Mouse (Mus musculus): ENCODE data around the gene Nyap1. TPM values are rescaled to one million over a fixed set of nuclear protein-coding genes. Genes with fewer than 3 reads are reported as not detected.
A peak's percentile ranks its signal among the peaks of the same experiment; 100 is the strongest.

The Nyap1 gene
- polyA plus RNA-seq, 1 experiment, result 2.7 TPM

DNA sequence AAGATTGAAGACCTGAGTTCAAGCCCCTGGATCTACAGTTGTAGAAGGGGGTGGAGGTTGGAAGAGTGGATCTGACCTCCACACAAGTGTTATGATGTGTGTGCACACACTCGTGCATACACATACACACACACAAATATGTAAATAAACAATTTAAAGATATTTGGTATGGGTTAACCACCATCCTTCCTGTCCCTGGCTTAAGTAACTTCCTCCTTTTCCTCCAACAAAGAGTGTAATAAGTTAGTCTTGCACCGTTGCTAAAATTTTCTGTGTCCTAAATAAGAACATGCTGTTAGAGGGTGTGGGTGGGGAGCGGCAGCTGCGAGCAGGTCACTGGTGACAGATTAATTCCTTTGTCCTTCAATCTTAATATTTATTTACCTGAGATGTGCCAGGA lies 45.5 kb downstream of the Nyap1 start:
- Histone ChIP-seq H3K4me3 (no peak overlapping the region), H3K4me2 (ENCODE audit: low read depth) (no peak overlapping the region), H3K27me3 (ENCODE audit: control insufficient read depth, insufficient read depth, insufficient read length) (peaks cover 4% of the 10 kb centered on the region), H3K79me2 (ENCODE audit: control insufficient read depth, insufficient read depth) (no peaks in the 10 kb centered on the region), H3ac (ENCODE audit: control insufficient read depth, insufficient read length) (no peak overlapping the region), H3K36me3 (ENCODE audit: control insufficient read depth, insufficient read depth) (no peaks in the 10 kb centered on the region)
- TF ChIP-seq SRF (IDR thresholded peaks at IDR 0.05; ENCODE audit: control insufficient read depth, insufficient read length, low read depth) (no peak), MYOD1 (IDR thresholded peaks at IDR 0.05; ENCODE audit: control insufficient read depth in 1 of 3, insufficient read length in 2 of 3, low read depth in 2 of 3) (peak in 1 of 3 experiments; percentile 62)

DNA sequence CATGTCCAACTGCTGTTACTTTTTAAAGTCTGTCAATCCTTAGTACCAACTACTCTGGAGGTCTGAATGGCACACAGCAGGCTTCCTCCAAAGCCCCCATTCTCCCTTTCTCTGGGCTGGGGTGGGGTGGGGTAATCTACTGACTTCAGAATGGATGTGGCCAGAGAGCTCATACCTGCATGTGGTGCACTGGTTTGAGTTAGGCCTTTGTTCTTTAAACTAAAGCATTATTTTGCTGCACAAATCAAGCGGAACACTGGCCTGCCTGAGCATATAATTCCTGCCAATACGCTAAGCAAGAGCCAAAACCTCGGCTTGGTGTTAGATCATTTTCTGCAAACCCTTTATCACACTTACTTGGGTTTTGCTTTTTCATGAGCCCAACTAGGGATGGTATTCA lies 46.6 kb downstream of the Nyap1 start:
- peaks cover 4% of the 10 kb centered on the region for H3K27me3 ChIP-seq (ENCODE audit: control insufficient read depth, insufficient read depth, insufficient read length)
- H3K36me3 ChIP-seq (ENCODE audit: control insufficient read depth, insufficient read depth), result no peaks in the 10 kb centered on the region
- H3ac ChIP-seq (ENCODE audit: control insufficient read depth, insufficient read length), result no peak overlapping the region
- no peak overlapping the region for H3K4me2 ChIP-seq (ENCODE audit: low read depth)
- TF ChIP-seq E2F4 (IDR thresholded peaks at IDR 0.05; ENCODE audit: insufficient read depth) (no peak), POLR2A (IDR thresholded peaks at IDR 0.05; ENCODE audit: insufficient read length, low read depth) (no peak), TCF3 (IDR thresholded peaks at IDR 0.05; ENCODE audit: insufficient read length, low read depth) (no peak), CEBPB (IDR thresholded peaks at IDR 0.05; ENCODE audit: insufficient read depth, poor library complexity, severe bottlenecking) (no peak), REST (IDR thresholded peaks at IDR 0.05; ENCODE audit: insufficient read depth, insufficient read length) (no peak), TCF12 (IDR thresholded peaks at IDR 0.05; ENCODE audit: insufficient read depth, poor library complexity, severe bottlenecking) (no peak), USF1 (IDR thresholded peaks at IDR 0.05; ENCODE audit: low read depth) (no peak), MAX (IDR thresholded peaks at IDR 0.05; ENCODE audit: low read depth) (no peak), SRF (IDR thresholded peaks at IDR 0.05; ENCODE audit: control insufficient read depth, insufficient read length, low read depth) (no peak), MYOD1 (IDR thresholded peaks at IDR 0.05; ENCODE audit: control insufficient read depth in 1 of 3, insufficient read length in 2 of 3, low read depth in 2 of 3) (no peak), POLR2AphosphoS2 (IDR thresholded peaks at IDR 0.05; ENCODE audit: insufficient read length, low read depth) (no peak), MYOG (IDR thresholded peaks at IDR 0.05; ENCODE audit: control insufficient read depth in 1 of 3, insufficient read depth in 1 of 3, insufficient read length in 2 of 3, low read depth in 2 of 3) (no peak)
- H3K79me2 ChIP-seq (ENCODE audit: control insufficient read depth, insufficient read depth), result no peaks in the 10 kb centered on the region
- H3K4me3 ChIP-seq, result no peak overlapping the region

DNA sequence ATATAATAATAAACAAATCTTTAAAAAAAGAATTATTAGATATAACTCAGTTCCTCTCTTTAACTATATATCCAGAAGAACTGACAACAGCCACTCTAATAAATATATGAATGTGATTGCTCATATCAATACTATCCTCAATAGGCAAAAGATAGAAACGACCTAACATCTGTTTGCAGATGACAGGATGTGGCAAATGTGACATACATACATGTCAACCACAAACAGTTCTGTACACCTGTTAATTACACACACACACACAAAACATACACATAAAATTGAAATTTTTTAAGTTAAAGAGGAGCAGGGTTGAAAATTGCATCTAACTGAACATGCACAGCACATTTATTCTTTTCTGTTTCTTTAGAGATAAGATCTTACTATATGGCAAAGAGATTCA lies 49.5 kb downstream of the Nyap1 start:
- no peak for TF ChIP-seq SRF (IDR thresholded peaks at IDR 0.05; ENCODE audit: control insufficient read depth, insufficient read length, low read depth)
- no peak for TF ChIP-seq POLR2AphosphoS2 (IDR thresholded peaks at IDR 0.05; ENCODE audit: insufficient read length, low read depth)
- TF ChIP-seq MYOD1 (IDR thresholded peaks at IDR 0.05; ENCODE audit: control insufficient read depth in 1 of 3, insufficient read length in 2 of 3, low read depth in 2 of 3), result no peak
- no peak for TF ChIP-seq TCF3 (IDR thresholded peaks at IDR 0.05; ENCODE audit: insufficient read length, low read depth)
- TF ChIP-seq MYOG (IDR thresholded peaks at IDR 0.05; ENCODE audit: control insufficient read depth in 1 of 3, insufficient read depth in 1 of 3, insufficient read length in 2 of 3, low read depth in 2 of 3), result no peak
- Histone ChIP-seq H3K27me3 (ENCODE audit: control insufficient read depth, insufficient read depth, insufficient read length) (peaks cover 4% of the 10 kb centered on the region), H3ac (ENCODE audit: control insufficient read depth, insufficient read length) (no peak overlapping the region), H3K4me2 (ENCODE audit: low read depth) (no peak overlapping the region), H3K4me3 (no peak overlapping the region), H3K79me2 (ENCODE audit: control insufficient read depth, insufficient read depth) (no peaks in the 10 kb centered on the region), H3K36me3 (ENCODE audit: control insufficient read depth, insufficient read depth) (no peaks in the 10 kb centered on the region)

DNA sequence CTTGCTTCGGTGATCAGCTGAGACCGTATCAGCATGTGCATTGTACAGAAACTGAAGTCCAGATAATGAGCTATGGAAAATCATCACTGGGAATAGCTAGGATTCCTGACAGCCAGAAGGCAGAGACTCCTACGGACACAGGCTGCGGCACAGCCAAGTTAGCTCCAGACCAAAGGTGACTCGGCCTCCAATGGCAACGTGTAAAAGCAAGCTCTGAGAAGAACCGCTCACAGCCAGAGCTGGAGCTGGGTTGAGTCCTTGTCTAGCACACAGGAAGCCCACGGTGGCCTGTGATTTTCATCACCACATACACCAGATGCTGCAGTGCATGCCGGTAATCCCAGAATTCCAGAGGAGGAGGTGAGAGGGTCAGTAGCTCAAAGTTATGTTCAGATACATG lies 50.9 kb downstream of the Nyap1 start:
- H3K36me3 ChIP-seq (ENCODE audit: control insufficient read depth, insufficient read depth), result no peaks in the 10 kb centered on the region
- TF ChIP-seq TCF3 (IDR thresholded peaks at IDR 0.05; ENCODE audit: insufficient read length, low read depth), result no peak
- H3K4me3 ChIP-seq, result no peak overlapping the region
- no peaks in the 10 kb centered on the region for H3K79me2 ChIP-seq (ENCODE audit: control insufficient read depth, insufficient read depth)
- H3ac ChIP-seq (ENCODE audit: control insufficient read depth, insufficient read length), result no peak overlapping the region
- peaks cover 2% of the 10 kb centered on the region for H3K27me3 ChIP-seq (ENCODE audit: control insufficient read depth, insufficient read depth, insufficient read length)
- no peak overlapping the region for H3K4me2 ChIP-seq (ENCODE audit: low read depth)

DNA sequence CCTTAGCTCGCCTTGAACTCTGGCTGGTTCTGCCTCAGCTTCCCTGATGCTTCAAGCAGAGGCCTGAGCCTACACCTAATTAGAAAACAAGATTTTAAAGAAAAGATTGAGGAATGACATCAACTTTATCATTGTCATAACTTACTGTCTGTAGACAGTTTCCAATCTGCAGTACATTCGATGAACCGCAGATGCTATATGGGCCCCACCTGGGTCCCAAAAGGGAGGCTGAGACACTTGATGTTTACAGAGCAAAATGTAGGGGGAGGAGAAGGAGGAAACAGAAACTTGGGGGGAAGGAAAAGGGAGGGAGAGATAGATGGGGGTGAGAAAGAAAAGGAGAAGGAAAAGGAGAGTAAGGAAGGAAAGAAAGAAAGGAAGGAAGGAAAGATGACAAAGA lies 51.4 kb downstream of the Nyap1 start:
- no peak for TF ChIP-seq POLR2AphosphoS2 (IDR thresholded peaks at IDR 0.05; ENCODE audit: insufficient read length, low read depth)
- no peak for TF ChIP-seq CEBPB (IDR thresholded peaks at IDR 0.05; ENCODE audit: insufficient read depth, poor library complexity, severe bottlenecking)
- no peak for TF ChIP-seq USF1 (IDR thresholded peaks at IDR 0.05; ENCODE audit: low read depth)
- TF ChIP-seq MYOD1 (IDR thresholded peaks at IDR 0.05; ENCODE audit: control insufficient read depth in 1 of 3, insufficient read length in 2 of 3, low read depth in 2 of 3), result no peak
- TF ChIP-seq POLR2A (IDR thresholded peaks at IDR 0.05; ENCODE audit: insufficient read length, low read depth), result no peak
- no peak overlapping the region for H3ac ChIP-seq (ENCODE audit: control insufficient read depth, insufficient read length)
- no peak overlapping the region for H3K4me2 ChIP-seq (ENCODE audit: low read depth)
- H3K36me3 ChIP-seq (ENCODE audit: control insufficient read depth, insufficient read depth), result no peaks in the 10 kb centered on the region
- no peaks in the 10 kb centered on the region for H3K79me2 ChIP-seq (ENCODE audit: control insufficient read depth, insufficient read depth)
- no peaks in the 10 kb centered on the region for H3K27me3 ChIP-seq (ENCODE audit: control insufficient read depth, insufficient read depth, insufficient read length)
- H3K4me3 ChIP-seq, result no peak overlapping the region

DNA sequence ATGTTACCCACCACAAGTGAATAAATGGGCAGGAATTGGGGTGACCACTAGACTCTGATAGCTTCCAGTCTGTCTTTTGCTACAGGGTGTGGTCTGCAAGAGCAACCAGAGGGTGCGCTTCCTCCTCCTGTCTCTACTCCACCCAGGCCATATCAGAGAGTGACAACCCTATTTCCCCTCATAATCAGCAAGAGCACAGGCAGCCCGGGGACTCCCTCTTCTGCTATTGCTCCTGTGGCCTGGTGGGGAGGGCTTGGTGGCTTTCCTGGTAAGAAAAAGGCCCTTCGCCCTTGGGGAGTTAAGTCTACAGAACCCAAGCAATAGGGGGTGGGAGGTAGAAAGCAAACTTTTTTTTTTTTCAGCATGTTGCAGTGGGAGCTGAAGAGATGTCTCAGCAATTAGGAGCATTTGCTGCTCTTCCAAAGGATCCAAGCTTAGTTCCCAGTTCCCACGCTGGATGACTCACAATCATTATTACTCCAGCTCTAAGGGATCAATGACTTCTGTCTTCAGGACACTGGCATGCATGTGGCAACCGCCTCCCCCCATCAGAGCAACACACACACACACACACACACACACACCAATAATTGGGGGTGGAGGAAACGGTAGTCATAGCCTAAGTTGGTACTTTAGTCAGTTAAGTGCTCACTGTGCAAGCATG lies 55.1 kb downstream of the Nyap1 start:
- no peak overlapping the region for H3K4me2 ChIP-seq (ENCODE audit: low read depth)
- no peaks in the 10 kb centered on the region for H3K27me3 ChIP-seq (ENCODE audit: control insufficient read depth, insufficient read depth, insufficient read length)
- H3K79me2 ChIP-seq (ENCODE audit: control insufficient read depth, insufficient read depth), result peaks cover 25% of the 10 kb centered on the region
- H3K4me3 ChIP-seq, result no peak overlapping the region
- no peaks in the 10 kb centered on the region for H3K36me3 ChIP-seq (ENCODE audit: control insufficient read depth, insufficient read depth)
- TF ChIP-seq TCF12 (IDR thresholded peaks at IDR 0.05; ENCODE audit: insufficient read depth, poor library complexity, severe bottlenecking), result no peak
- TF ChIP-seq MAX (IDR thresholded peaks at IDR 0.05; ENCODE audit: low read depth), result no peak
- TF ChIP-seq CEBPB (IDR thresholded peaks at IDR 0.05; ENCODE audit: insufficient read depth, poor library complexity, severe bottlenecking), result no peak
- TF ChIP-seq USF1 (IDR thresholded peaks at IDR 0.05; ENCODE audit: low read depth), result no peak
- TF ChIP-seq POLR2AphosphoS2 (IDR thresholded peaks at IDR 0.05; ENCODE audit: insufficient read length, low read depth), result no peak
- no peak for TF ChIP-seq REST (IDR thresholded peaks at IDR 0.05; ENCODE audit: insufficient read depth, insufficient read length)
- no peak for TF ChIP-seq POLR2A (IDR thresholded peaks at IDR 0.05; ENCODE audit: insufficient read length, low read depth)
- TF ChIP-seq MYOD1 (IDR thresholded peaks at IDR 0.05; ENCODE audit: control insufficient read depth in 1 of 3, insufficient read length in 2 of 3, low read depth in 2 of 3), result no peak
- no peak for TF ChIP-seq SRF (IDR thresholded peaks at IDR 0.05; ENCODE audit: control insufficient read depth, insufficient read length, low read depth)
- TF ChIP-seq TCF3 (IDR thresholded peaks at IDR 0.05; ENCODE audit: insufficient read length, low read depth), result no peak
- no peak for TF ChIP-seq E2F4 (IDR thresholded peaks at IDR 0.05; ENCODE audit: insufficient read depth)
- no peak for TF ChIP-seq MYOG (IDR thresholded peaks at IDR 0.05; ENCODE audit: control insufficient read depth in 1 of 3, insufficient read depth in 1 of 3, insufficient read length in 2 of 3, low read depth in 2 of 3)
- no peak overlapping the region for H3ac ChIP-seq (ENCODE audit: control insufficient read depth, insufficient read length)

Measured in myocyte (in vitro differentiated cells).